Mouse (Mus musculus): Measurements from ENCODE around the gene Mettl21e.
"Not testable (repeated sequence)": the region's sequence is repeated elsewhere in the genome, so short reads cannot be mapped to it uniquely, and the experiment has no call there.

The Mettl21e gene

GRCm38 (mm10) chr1:44218876-44219275 lies at the start of gene Mettl21e:
Mettl21e (minus strand) TSS chr1:44218961.
- no peak for DNase-seq (ENCODE audit: low read depth)

DNA sequence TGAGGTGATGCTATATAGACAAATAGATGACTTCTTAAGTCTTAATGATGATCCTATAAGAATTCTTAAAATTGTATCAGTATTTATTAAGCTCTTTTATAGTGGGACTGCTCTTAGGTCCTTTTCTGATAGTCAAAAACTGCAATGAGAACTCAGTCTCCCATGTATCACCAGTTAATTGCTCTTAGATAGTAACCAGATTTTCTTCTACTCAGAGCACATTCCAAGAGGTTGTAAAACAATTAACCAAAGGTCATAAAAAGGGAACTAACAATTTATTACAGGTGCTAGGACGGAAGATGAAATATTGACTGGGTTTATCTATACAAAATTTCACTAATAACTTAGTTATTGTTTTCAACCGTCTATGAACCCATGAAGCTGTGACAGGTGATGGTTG lies 21.7 kb upstream of the Mettl21e start:
- DNase-seq (ENCODE audit: low read depth), result not testable (repeated sequence)

DNA sequence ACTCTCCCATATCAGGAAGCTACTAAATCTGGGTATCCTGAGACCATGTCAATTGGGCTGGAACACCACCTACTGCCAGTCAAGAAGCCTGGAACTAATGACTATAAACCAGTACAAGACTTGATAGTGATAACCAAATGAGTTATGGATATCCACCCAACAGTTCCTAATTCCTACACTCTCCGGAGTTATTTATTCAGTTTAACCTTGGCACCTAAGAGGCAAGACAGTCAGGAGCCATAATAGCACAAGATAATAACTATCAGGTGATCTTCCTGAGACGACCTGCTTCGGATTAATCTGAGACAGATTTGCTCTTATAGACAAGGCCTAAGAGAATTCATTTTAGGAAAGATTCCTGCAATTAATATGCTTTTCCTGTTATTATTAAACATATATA lies 21.2 kb upstream of the Mettl21e start:
- no peak for DNase-seq (ENCODE audit: low read depth)

DNA sequence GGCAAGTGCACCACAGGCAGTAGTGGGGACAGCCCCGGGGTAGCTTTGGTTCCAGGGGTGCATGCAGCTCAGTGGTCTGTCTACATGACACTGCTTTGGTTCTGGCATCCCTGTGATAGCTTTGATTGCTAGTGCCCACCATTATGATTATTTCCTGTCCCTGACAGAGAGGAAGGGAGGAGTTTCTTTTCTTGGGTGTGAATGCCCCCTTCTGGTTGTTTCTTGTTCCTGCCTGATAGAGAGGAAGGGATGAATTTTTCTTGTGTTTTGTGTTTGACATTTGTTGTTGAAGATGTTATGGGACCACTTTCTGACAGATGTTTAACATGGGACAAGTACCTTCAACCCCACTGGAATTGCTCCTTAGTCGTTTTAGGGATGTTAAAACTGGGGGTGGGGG lies 18.5 kb upstream of the Mettl21e start:
- no peak for DNase-seq (ENCODE audit: low read depth)

DNA sequence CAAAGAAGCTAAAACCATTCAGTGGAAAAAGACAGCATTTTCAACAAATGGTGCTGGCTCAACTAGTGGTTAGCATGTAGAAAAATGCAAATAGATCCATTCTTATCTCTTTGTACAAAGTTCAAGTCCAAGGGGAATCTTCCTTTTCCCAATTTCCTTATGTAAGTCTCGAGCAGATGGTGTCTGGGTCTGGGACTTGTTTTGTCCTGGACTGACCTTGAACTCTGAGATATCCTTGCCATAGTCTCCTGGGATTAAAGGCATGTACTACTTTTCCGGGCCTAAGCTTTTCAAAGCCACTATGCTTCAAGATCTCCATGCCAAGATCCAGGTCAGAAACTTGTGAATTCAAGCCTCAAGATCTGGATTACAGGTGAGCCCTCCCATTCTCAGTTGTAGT lies 16.6 kb upstream of the Mettl21e start:
- no peak for DNase-seq (ENCODE audit: low read depth)

DNA sequence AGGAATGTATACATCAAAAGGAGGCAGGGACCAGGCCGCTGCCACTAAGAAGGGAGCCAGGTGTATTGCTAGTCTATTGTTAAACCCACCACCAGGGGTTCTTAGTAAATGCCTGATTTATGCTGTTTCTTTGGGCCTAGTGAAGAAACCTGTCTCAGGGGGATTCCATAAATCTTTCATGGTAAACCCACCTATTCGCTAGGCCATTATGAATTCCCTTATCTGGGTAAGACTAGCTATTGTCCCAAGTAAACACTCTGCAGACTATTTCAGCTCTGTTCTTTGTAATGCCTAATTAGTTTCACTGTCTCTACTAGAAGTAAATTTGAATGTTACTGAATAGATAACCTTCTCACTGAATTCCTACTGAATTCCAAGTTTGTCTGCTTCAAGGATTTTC lies 15.8 kb upstream of the Mettl21e start:
- not testable (repeated sequence) for DNase-seq (ENCODE audit: low read depth)

DNA sequence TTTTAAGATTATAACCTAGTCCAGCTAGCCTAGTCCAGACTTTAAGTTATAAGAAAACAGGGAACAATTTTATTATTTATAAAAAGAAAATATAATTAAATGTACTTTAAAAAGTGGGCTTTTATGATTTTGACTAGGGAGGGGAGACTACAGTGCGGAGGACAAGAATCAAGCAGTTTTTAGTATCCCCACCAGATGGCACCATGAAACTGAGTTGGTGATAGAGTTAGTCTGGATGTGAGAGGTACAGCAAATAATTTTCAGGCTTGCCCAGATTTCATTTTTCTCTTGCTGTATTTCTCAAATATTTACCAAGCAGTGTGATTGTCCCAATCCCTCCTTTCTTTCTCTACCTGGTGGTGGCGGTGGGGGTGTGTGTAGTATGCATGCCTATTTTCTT lies 10.3 kb upstream of the Mettl21e start:
- peak; percentile 2 for DNase-seq (ENCODE audit: low read depth)

DNA sequence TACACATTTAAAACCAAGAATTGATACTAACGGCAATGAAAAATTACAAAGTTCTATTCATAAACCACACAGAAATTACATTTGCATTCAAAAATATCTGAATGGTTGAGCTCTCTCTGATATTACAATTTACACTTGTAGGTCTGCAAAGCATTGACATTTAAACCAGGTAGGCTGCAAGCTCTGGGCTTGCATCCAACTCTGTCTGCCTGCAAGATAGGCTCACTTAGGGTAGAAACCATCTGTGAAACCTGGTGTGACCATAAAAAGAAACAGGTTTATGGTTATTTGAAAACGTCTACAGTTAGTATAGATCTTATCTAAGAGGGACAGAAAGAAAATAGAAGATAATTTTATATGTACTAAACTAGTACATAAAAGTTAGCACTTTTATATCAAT lies 1.6 kb downstream of the Mettl21e start:
- no peak for DNase-seq (ENCODE audit: low read depth)

DNA sequence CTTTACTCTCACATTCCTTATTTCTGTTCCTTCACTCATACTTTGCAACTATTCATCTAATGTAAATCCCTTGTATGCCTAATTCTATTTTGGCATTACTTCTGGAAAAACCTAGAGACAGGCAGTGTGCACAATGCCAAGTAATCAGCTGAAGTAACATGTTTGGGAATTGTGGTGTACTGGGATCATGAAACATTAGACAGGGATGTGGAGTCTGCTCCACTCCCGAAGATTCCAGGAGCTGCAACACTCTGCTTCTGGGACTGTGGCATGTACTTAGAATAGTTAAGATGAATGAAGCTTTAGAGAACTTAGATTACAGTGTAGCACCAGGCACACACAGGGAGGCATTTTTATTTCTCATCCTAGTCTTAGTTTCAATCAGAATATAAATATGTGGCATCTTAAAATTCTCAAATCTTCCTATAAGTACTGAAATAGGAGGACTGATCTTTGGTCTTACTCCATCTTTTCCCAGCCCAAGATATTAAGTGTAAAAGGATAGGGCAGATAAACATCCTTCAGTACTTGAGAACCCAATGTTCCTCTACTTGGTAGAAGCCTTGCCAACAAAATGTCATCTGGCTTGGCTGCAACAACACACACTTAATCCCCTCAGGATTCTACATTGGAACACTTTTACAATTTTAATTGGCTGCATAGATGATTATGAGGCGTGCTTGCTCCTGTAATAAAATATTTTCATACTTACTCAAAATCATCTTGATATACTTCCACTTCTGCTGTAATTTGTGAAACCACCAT lies 2.2 kb downstream of the Mettl21e start:
- DNase-seq (ENCODE audit: low read depth), result no peak

- no peak for DNase-seq (ENCODE audit: low read depth)
Measured at GRCm38 (mm10) chr1:44214443-44214842, 4.3 kb downstream of the Mettl21e start.

DNA sequence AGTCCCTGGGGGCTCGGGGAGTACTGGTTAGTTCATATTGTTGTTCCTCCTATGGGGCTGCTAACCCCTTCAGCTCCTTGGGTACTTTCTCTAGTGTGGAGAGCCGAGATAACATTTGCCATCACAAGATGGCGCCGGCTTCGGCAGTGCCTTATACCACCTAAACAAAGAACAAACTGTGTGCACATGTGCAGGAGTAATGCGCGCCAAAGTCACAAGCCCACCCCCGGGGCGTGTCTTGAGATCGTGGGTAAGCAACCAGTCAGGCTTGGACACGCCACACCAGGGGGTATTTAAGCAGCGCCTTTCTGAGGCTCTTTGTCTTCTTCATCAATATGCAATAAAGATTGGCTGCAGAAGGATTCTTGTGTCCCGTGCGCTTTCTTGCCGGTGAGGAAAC lies 15.9 kb downstream of the Mettl21e start:
- no peak for DNase-seq (ENCODE audit: low read depth)

DNA sequence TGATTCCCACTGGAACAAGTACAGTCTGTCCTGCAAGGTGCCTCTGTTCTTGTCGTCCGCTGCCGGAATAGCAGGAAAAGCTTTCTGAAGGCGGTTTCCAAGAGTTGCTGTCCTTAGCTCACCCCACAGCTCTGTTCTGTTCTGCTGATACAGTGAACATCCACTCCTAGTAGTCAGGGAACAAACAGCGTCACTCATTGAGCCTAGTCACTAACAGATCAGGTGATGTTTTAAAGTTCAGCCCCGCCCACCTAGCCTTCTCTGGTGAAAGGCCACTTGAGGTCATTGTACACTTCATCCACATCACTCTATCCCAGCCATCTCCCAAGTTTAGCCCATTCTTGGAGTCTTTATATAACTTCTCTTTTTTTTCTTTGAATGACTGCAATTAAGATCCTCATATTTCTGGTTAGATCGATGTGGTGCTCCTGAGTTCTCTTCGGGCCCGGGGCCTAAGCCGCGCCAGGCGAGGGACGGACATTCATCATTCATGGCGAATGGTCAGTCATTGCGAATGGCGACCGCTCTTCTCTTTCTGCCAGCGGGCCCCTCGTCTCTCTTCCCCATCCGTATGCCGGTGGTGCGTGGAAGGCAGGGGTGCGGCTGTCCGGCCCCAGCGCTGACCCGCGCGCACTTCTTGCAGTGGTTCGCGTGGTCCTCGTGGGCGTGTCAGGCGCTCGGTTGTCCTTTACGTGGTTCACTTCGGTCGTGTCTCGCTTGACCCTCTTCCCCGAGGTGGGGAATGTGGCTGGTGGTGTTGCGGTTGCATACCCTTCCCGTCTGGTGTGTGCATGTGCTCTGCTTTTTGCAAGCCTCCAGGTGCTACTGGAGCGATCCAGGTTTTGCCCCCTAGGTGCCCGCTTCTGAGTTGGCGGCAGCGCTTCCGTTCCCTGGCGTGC lies 20.2 kb downstream of the Mettl21e start:
- no peak for DNase-seq (ENCODE audit: low read depth)

GRCm38 (mm10) chr1:44186396-44186795 lies 32.4 kb downstream of the Mettl21e start:
- no peak for DNase-seq (ENCODE audit: low read depth)

DNA sequence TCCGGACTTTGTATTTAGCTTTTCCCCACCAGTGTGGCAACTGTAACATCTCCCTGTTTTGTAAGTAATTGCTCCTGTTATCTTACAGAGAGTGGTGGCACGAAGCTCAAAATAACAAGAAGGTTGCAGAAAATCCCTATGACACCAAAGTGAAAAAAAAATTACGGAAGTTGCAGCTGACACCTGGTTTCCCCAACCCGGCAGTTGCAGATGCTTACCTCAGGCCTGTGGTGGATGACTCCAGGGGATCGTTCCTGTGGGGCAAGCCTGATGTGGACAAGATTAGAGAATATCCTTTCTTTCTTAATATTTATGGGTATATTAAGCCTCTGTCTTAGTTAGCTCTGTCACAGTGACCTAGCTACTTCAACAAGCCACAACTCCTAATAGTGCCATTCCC lies 40.7 kb downstream of the Mettl21e start:
- no peak for DNase-seq (ENCODE audit: low read depth)

GRCm38 (mm10) chr1:44173903-44174302 lies 44.9 kb downstream of the Mettl21e start:
- no peak for DNase-seq (ENCODE audit: low read depth)

GRCm38 (mm10) chr1:44172656-44173055 lies 46.1 kb downstream of the Mettl21e start:
- DNase-seq (ENCODE audit: low read depth), result no peak

- DNase-seq (ENCODE audit: low read depth), result no peak
Measured at GRCm38 (mm10) chr1:44167859-44168383, 50.8 kb downstream of the Mettl21e start.

GRCm38 (mm10) chr1:44162389-44162788 lies 56.4 kb downstream of the Mettl21e start:
- DNase-seq (ENCODE audit: low read depth), result no peak

- DNase-seq (ENCODE audit: low read depth), result no peak
Measured at GRCm38 (mm10) chr1:44161818-44162217, 56.9 kb downstream of the Mettl21e start.

DNA sequence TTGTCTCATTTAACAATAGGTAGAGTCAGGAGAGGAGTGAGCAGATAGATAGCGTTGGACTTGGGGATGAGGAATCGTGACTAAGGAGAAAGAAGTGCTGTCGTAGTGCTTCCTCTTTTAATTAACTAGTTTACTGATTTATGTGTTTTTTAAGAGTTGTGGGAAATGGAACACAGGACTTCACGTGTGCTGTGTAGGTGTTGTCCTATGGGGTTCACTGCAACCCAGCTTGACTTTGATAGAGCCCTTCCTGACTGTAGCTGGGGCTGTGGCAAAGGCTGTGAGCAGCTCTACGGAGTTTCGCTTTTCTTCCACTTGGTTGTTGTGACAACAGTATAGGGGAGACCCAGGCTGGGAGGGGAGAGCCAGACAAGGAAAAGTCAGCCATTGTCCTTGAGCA lies 60.4 kb downstream of the Mettl21e start:
- DNase-seq (ENCODE audit: low read depth), result no peak

DNA sequence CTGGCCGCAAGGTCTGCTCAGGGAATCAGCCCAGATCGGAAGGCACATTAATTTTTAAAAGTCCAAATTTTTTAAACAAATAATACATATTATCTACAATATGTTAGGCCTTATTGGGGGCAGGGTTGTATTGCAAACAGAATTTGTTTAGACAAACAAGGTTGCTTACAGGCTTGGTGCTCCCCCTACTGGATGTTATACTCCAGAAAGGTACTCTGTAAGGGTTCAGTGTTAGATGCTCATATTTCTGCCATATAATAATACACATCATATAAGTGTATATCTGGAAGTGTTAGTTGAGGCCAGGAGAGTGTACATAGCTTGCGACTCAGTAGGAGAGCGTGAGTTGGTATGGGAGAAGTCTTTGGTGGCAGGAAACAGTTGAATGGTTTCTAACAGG lies 63.5 kb downstream of the Mettl21e start:
- DNase-seq (ENCODE audit: low read depth), result no peak

Data from c-Kit-positive CD71-negative TER-119-negative erythroid progenitor cells, embryonic 14.5 days (primary cell).